Mouse (Mus musculus): Measurements from ENCODE around the gene Bcl2. TPM values are rescaled to one million over a fixed set of nuclear protein-coding genes. Genes with fewer than 3 reads are reported as not detected.

Bcl2 gene
- polyA plus RNA-seq, 1 experiment from 2014 or later, result 11.3 TPM

- H3K27ac ChIP-seq (replicated peaks), result no peak overlapping the region
Observed at GRCm38 (mm10) chr1:106711356-106712125, 2.5 kb downstream of the Bcl2 start.

GRCm38 (mm10) chr1:106710202-106710601 is 3.9 kb downstream of the Bcl2 start:
- Histone ChIP-seq H3K4me2 (replicated peaks) (no peak overlapping the region), H3K4me3 (no peak overlapping the region), H3K27ac (replicated peaks) (no peak overlapping the region)

More at GRCm38 (mm10) chr1:106711356-106712125, 2.5 kb downstream of the Bcl2 start:
- peaks cover 21% of the 10 kb centered on the region for H3K4me1 ChIP-seq
- H3K27me3 ChIP-seq, result peaks cover 21% of the 10 kb centered on the region
- no peaks in the 10 kb centered on the region for H3K9me3 ChIP-seq
- no peak for ATAC-seq (ENCODE audit: low FRiP score, low read depth)
- H3K4me3 ChIP-seq, result peak overlapping the region; percentile 77
- no peaks in the 10 kb centered on the region for H3K36me3 ChIP-seq
- H3K9ac ChIP-seq (replicated peaks), result 0 out of 2 replicates have a peak overlapping the region, but pooled peaks have one; percentile 45
- H3K4me2 ChIP-seq (replicated peaks), result peak overlapping the region; percentile 81
- WGBS, result 73% methylated on average over 12 of the region's 12 CpGs

GRCm38 (mm10) chr1:106707036-106707880 is 6.8 kb downstream of the Bcl2 start:
- H3K36me3 ChIP-seq, result no peaks in the 10 kb centered on the region
- 82% methylated on average over 6 of the region's 6 CpGs for WGBS
- peaks cover 18% of the 10 kb centered on the region for H3K4me1 ChIP-seq
- H3K4me3 ChIP-seq, result no peak overlapping the region
- H3K9me3 ChIP-seq, result no peaks in the 10 kb centered on the region
- ATAC-seq (ENCODE audit: low FRiP score, low read depth), result no peak
- no peak overlapping the region for H3K4me2 ChIP-seq (replicated peaks)
- 0 out of 2 replicates have a peak, but pooled peaks cover 4% of the 10 kb centered on the region for H3K27me3 ChIP-seq
- H3K27ac ChIP-seq (replicated peaks), result no peak overlapping the region
- no peak overlapping the region for H3K9ac ChIP-seq (replicated peaks)

More at GRCm38 (mm10) chr1:106710202-106710601, 3.9 kb downstream of the Bcl2 start:
- no peak for ATAC-seq (ENCODE audit: low FRiP score, low read depth)
- peaks cover 21% of the 10 kb centered on the region for H3K4me1 ChIP-seq
- WGBS, result 84% methylated on average over 7 of the region's 7 CpGs
- peaks cover 10% of the 10 kb centered on the region; the same call in 1 of the 2 replicates for H3K27me3 ChIP-seq
- H3K9me3 ChIP-seq, result no peaks in the 10 kb centered on the region
- no peaks in the 10 kb centered on the region for H3K36me3 ChIP-seq
- no peak overlapping the region for H3K9ac ChIP-seq (replicated peaks)

GRCm38 (mm10) chr1:106703183-106703582 is 10.9 kb downstream of the Bcl2 start:
- no peak overlapping the region for H3K9ac ChIP-seq (replicated peaks)
- no peaks in the 10 kb centered on the region for H3K9me3 ChIP-seq
- WGBS, result 70% methylated on average over 3 of the region's 3 CpGs
- no peak overlapping the region for H3K4me3 ChIP-seq
- H3K27ac ChIP-seq (replicated peaks), result no peak overlapping the region
- H3K36me3 ChIP-seq, result no peaks in the 10 kb centered on the region
- peaks cover 8% of the 10 kb centered on the region; the same call in 1 of the 2 replicates for H3K4me1 ChIP-seq
- no peak overlapping the region for H3K4me2 ChIP-seq (replicated peaks)
- no peaks in the 10 kb centered on the region for H3K27me3 ChIP-seq
- peak; percentile 3; the same call in 1 of the 2 replicates for ATAC-seq (ENCODE audit: low FRiP score, low read depth)

- no peaks in the 10 kb centered on the region for H3K27me3 ChIP-seq
- H3K4me2 ChIP-seq (replicated peaks), result no peak overlapping the region
- WGBS, result 49% methylated on average over 4 of the region's 4 CpGs
- no peaks in the 10 kb centered on the region for H3K9me3 ChIP-seq
- peaks cover 6% of the 10 kb centered on the region; the same call in 1 of the 2 replicates for H3K4me1 ChIP-seq
- no peak overlapping the region for H3K27ac ChIP-seq (replicated peaks)
- no peak overlapping the region for H3K4me3 ChIP-seq
- peak; percentile 74 for ATAC-seq (ENCODE audit: low FRiP score, low read depth)
- H3K36me3 ChIP-seq, result no peaks in the 10 kb centered on the region
- H3K9ac ChIP-seq (replicated peaks), result no peak overlapping the region
Observed at GRCm38 (mm10) chr1:106702471-106703175, 11.5 kb downstream of the Bcl2 start.

- H3K27ac ChIP-seq (replicated peaks), result no peak overlapping the region
- H3K9ac ChIP-seq (replicated peaks), result no peak overlapping the region
- peaks cover 6% of the 10 kb centered on the region; the same call in 1 of the 2 replicates for H3K4me1 ChIP-seq
- H3K27me3 ChIP-seq, result no peaks in the 10 kb centered on the region
- 89% methylated on average over 9 of the region's 9 CpGs for WGBS
- no peaks in the 10 kb centered on the region for H3K36me3 ChIP-seq
- no peak overlapping the region for H3K4me3 ChIP-seq
- no peak overlapping the region for H3K4me2 ChIP-seq (replicated peaks)
- H3K9me3 ChIP-seq, result no peaks in the 10 kb centered on the region
- no peak for ATAC-seq (ENCODE audit: low FRiP score, low read depth)
Observed at GRCm38 (mm10) chr1:106700520-106701114, 13.5 kb downstream of the Bcl2 start.

- no peak overlapping the region for H3K27ac ChIP-seq (replicated peaks)
- WGBS, result 80% methylated on average over 5 of the region's 5 CpGs
- ATAC-seq (ENCODE audit: low FRiP score, low read depth), result no peak
- H3K4me2 ChIP-seq (replicated peaks), result no peak overlapping the region
- no peak overlapping the region for H3K9ac ChIP-seq (replicated peaks)
- H3K9me3 ChIP-seq, result no peaks in the 10 kb centered on the region
- H3K27me3 ChIP-seq, result no peaks in the 10 kb centered on the region
- H3K36me3 ChIP-seq, result no peaks in the 10 kb centered on the region
- H3K4me3 ChIP-seq, result no peak overlapping the region
- no peaks in the 10 kb centered on the region for H3K4me1 ChIP-seq
Observed at GRCm38 (mm10) chr1:106696472-106696871, 17.6 kb downstream of the Bcl2 start.

- Histone ChIP-seq H3K27ac (replicated peaks) (no peak overlapping the region), H3K36me3 (no peaks in the 10 kb centered on the region), H3K4me2 (replicated peaks) (no peak overlapping the region), H3K9me3 (no peaks in the 10 kb centered on the region), H3K4me1 (no peaks in the 10 kb centered on the region), H3K27me3 (no peaks in the 10 kb centered on the region), H3K9ac (replicated peaks) (no peak overlapping the region), H3K4me3 (no peak overlapping the region)
- no peak for ATAC-seq (ENCODE audit: low FRiP score, low read depth)
- 85% methylated on average over 4 of the region's 4 CpGs for WGBS
Observed at GRCm38 (mm10) chr1:106695649-106696048, 18.4 kb downstream of the Bcl2 start.

- H3K4me1 ChIP-seq, result no peaks in the 10 kb centered on the region
- no peaks in the 10 kb centered on the region for H3K9me3 ChIP-seq
- no peak overlapping the region for H3K4me3 ChIP-seq
- no peaks in the 10 kb centered on the region for H3K27me3 ChIP-seq
- H3K9ac ChIP-seq (replicated peaks), result no peak overlapping the region
- no peak for ATAC-seq (ENCODE audit: low FRiP score, low read depth)
- no peaks in the 10 kb centered on the region for H3K36me3 ChIP-seq
- no peak overlapping the region for H3K4me2 ChIP-seq (replicated peaks)
- H3K27ac ChIP-seq (replicated peaks), result no peak overlapping the region
- 93% methylated on average over 6 of the region's 6 CpGs for WGBS
Observed at GRCm38 (mm10) chr1:106694316-106694715, 19.8 kb downstream of the Bcl2 start.

GRCm38 (mm10) chr1:106692599-106692998 is 21.5 kb downstream of the Bcl2 start:
- Histone ChIP-seq H3K4me3 (no peak overlapping the region), H3K4me1 (no peaks in the 10 kb centered on the region), H3K9me3 (no peaks in the 10 kb centered on the region), H3K27ac (replicated peaks) (no peak overlapping the region), H3K36me3 (no peaks in the 10 kb centered on the region), H3K4me2 (replicated peaks) (no peak overlapping the region), H3K27me3 (no peaks in the 10 kb centered on the region), H3K9ac (replicated peaks) (no peak overlapping the region)
- ATAC-seq (ENCODE audit: low FRiP score, low read depth), result no peak

- ATAC-seq (ENCODE audit: low FRiP score, low read depth), result no peak
- Histone ChIP-seq H3K9me3 (no peaks in the 10 kb centered on the region), H3K4me2 (replicated peaks) (no peak overlapping the region), H3K4me1 (no peaks in the 10 kb centered on the region), H3K4me3 (no peak overlapping the region), H3K27me3 (no peaks in the 10 kb centered on the region), H3K9ac (replicated peaks) (no peak overlapping the region), H3K27ac (replicated peaks) (no peak overlapping the region), H3K36me3 (no peaks in the 10 kb centered on the region)
- WGBS, result 79% methylated on average over 6 of the region's 6 CpGs
Observed at GRCm38 (mm10) chr1:106690887-106691286, 23.2 kb downstream of the Bcl2 start.

Measured in midbrain, embryonic 12.5 days (tissue).